Mouse (Mus musculus): Measurements from ENCODE around the gene Ppp2ca.

Gene Ppp2ca

DNA sequence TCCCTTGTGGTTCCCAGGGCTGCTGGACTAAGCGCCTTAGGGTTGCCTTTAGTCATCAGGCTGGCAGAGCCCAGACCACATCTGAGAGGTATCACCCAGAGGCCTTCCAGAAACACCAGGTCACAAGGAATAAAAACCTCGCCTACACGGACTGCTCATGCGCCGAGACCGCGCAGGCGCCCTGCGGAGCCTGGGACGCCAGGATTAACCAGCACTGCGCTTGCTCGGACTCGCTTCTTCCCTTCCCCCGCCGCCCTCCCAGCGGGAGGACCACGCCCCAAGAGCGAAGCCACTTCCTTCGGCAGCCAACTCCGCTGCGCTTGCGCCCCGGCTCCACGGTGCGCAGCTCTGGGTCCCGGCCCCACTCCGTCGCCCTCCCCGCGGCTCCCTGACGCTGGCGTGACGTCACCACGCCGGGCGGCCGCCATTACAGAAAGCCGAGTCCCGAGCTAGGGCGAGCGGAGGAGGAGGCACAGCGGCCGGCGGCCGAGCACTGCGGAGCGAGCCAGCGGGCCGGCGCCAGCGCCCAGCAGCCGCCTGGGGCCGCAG is at the start of gene Ppp2ca:
Gene Ppp2ca, plus strand, starts transcription at position 284 of the 549 bp plus-strand sequence.
- peak; percentile 99 for DNase-seq (ENCODE audit: low read depth, low spot score)

DNA sequence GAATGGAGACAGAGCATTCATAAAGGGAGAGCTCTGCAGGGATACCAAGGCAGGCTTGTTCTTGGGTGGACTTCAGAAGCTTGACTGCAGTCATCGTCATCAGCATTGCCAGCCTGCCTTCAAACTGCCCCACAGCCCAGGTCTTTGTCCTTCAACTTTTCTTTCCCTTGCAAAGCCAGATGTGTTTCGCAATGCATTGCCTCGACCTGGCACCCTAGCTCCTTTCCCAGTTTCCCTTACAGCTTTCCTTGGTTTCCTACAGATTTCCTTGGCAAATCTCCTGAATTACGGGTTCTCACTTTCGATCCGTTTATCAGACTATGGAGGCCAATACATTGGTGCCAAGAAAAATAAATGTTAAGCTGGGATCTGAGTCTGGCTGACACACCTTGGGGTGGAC is 45.1 kb upstream of the Ppp2ca start:
- no peak for DNase-seq (ENCODE audit: low read depth, low spot score)

DNA sequence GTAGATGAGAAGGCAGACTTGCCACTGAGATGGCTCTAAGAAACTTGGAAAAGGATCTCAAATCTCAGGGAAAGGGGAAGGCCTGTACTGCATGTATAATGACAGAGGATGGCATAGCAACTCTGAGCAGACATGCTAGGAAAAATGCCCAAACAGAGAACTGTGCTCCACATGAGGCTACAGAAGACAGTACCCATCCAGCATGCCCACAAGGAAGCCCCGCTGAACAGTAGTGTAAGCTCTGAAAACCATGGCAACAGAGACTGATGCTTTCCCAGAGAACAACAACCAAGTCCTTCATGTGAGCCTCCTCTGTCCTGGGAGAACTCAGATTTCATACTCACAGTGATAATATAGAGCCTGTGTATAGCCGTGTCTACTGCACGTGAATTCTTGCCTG is 43.8 kb upstream of the Ppp2ca start:
- DNase-seq (ENCODE audit: low read depth, low spot score) = no peak

DNA sequence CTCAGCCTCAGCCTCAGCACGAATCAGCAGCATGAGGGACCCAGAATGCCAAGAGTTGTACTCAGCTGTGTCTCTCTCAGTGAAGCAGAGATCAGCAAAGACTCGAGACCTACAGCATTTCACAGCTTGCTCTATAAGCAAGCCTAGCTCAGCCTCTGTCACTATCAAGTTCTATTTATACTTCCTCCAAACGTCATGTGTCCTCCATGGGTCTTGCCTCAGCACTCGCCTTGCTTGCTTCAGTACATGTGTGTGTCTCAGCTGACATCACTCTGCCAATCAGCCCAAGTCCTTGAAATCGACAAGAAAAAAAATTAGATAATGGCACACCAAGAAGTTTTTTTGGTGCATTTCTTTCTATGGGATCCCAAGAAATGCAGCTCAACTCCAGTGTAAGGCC is 42.3 kb upstream of the Ppp2ca start:
- no peak for DNase-seq (ENCODE audit: low read depth, low spot score)

DNA sequence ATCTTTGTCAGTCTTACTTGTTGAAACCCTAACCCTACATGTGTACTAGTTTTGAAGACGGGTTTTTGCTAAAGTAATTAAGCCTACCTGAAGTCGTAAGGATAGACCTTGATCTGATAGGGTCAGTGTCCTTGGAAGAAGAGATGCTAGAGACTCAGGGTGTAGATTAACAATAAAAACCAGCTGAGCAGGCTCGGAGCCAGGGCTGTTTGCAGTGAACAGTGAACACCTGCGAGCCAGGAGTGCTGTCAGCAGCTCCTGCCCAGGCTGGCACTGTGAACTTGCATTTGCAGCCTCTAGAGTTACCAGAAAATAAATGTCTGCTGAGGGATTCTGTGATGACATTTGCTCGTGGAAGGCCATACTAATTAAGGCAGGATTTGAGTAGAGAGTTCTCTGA is 39.5 kb upstream of the Ppp2ca start:
- no peak for DNase-seq (ENCODE audit: low read depth, low spot score)

DNA sequence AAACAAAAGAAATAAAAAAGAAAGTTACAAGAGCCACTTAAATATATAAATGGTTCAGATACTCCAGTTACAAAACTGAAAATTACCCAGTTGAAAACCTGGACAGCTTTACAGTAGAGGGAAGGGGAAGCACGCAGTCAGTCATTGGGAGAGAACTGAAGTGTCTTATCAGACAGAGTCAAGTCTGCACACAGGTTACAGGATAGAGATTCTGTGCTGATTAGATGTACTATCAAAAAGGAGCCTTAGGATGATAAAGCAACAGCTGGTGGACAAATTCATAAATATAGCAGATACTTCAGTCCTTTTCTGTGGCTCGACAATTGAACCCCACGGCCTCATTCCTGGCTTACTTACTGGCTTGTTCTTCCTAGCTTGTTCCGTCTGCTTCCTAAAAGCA is 38.2 kb upstream of the Ppp2ca start:
- no peak for DNase-seq (ENCODE audit: low read depth, low spot score)

DNA sequence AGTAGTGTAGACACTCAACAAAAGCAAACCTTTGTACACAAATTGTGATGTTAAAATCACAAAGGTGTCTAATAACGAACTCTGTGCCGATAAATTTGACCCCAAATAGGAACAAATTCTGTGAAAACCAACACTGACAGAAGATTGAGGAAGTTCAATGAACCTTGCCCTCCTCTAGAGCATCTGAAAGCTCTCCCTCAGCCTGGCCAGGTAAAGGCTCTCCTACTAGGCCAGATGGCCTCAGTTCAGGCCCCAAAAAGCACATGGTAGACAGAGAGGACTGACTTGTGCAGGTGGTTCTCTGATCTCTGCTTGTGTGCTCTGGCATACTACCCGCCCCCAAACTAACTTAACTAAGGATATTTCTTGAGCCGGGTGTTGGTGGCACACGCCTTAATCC is 36.1 kb upstream of the Ppp2ca start:
- DNase-seq (ENCODE audit: low read depth, low spot score) = no peak

DNA sequence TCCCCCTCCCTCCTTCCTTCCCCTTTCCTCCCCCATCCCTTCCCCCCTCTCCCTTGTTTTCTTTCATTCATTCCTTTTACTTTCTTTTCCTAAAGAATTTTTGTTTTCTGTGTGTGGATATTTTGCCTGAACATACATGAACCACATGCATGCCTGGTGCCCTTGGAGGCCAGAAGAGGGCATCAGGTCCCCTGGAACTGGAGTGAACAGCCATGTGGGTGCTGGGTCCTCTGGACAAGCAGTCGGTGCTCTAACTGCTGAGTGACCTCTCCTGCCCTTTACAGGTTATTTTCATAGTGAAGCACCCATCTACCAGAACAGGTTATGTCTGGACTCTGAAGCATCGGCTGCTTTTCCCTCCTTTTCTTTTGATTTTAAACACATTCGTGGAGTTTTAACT is 34.1 kb upstream of the Ppp2ca start:
- no peak for DNase-seq (ENCODE audit: low read depth, low spot score)

DNA sequence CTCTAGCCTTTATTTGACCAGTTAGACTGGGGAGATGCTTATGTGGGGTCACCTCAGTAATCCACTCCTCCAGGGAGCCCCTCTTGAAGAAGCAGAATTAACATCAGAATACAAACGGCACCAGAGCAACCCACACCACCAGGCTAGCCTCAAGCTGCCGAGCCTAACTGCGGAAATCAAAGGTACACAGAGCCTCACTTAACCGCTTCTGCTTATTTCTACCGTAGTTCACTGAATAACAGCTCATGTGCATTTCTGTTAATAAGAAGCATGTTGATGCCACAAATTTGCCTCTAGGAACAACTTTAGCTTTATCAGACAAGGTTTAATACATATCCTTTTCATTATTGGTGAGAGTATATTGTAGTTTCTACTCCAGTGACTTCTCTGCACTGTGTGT is 32.6 kb upstream of the Ppp2ca start:
- no peak for DNase-seq (ENCODE audit: low read depth, low spot score)

DNA sequence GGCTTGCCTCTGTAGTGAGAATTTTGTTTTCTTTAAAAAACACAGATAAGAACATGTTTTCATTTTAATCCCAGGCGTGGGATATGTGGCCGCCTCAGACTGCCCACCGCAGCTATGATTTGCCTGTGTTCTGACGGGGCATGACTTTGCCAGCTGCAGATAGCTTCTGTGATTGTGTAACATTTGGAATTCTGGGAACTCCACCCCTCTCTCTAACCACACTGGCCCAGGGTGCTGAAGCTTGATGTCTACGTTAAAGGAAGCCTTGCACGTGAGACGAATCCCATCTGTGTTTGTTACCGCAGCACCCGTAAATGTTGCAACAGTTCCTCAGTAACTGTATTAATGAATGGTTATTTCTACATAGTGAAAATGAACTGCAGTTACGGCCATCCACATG is 26.7 kb upstream of the Ppp2ca start:
- no peak for DNase-seq (ENCODE audit: low read depth, low spot score)

DNA sequence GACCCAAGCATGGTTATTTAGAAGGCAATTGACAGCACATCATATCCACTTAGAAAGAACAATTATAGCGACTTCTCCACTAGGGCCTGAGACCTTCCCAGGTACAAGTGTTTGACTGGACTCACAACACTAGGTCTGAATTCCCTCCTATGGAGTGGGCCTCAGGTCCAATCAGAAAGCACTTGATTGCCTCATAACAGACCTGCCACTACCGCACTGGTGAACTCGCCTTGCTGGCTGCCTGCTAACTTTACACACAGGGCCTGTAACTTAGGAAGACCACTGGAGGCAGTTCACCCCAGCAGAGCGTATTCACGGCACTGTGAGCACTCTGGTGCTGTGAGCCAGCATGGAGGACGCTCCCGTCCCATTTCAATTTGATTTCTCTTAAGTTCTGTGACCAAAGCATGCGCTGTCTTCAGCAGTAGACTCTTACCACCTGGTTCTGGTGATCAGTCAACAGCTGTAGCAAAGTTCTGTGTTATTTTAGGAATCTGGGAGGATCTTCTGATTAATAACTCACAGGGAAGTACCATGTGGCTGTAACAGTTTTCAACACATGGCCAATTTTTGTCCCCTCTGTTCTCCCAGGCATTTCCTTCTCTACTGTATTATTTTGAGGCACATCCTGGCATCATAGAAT is 24.8 kb upstream of the Ppp2ca start:
- DNase-seq (ENCODE audit: low read depth, low spot score) = no peak

DNA sequence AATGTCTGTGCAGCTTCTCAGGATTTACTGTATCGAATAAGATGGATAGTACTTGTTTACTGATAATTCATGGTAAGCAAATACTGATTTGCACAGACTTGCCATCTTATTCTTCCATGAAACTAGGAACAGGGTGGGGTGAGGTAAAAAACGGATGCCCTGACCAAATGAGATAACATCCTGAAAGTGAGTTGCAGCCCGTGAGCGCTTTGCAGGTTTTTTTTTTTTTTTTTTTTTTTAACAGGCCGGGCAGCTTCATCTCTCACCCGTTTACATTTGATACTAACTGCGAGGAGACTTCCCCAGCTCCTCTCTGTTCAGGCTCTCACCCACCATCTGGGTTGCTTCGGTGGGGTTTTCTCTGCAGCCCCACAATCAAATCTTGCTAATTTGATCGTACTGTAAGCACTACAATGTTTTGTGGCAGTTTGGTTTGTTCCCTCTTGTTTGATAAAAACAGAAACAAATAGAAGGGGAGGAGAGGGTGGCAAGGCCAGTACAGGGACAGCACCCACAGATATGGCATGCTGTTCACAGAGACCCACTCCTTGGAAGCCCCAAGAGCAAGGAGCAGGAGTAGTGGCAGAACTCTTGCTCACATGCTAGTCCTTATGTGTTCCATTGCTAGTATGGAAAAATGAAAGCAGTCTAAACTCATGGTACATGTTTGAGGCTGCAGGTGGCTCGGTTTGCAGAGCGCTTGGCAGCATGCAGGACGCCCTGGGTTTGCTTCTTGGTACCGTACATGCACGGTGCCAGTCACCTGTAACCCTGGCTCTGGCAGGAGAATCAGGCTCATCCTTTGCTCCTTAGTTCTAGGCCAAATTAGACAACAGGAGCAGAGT is 23.6 kb upstream of the Ppp2ca start:
- no peak for DNase-seq (ENCODE audit: low read depth, low spot score)

DNA sequence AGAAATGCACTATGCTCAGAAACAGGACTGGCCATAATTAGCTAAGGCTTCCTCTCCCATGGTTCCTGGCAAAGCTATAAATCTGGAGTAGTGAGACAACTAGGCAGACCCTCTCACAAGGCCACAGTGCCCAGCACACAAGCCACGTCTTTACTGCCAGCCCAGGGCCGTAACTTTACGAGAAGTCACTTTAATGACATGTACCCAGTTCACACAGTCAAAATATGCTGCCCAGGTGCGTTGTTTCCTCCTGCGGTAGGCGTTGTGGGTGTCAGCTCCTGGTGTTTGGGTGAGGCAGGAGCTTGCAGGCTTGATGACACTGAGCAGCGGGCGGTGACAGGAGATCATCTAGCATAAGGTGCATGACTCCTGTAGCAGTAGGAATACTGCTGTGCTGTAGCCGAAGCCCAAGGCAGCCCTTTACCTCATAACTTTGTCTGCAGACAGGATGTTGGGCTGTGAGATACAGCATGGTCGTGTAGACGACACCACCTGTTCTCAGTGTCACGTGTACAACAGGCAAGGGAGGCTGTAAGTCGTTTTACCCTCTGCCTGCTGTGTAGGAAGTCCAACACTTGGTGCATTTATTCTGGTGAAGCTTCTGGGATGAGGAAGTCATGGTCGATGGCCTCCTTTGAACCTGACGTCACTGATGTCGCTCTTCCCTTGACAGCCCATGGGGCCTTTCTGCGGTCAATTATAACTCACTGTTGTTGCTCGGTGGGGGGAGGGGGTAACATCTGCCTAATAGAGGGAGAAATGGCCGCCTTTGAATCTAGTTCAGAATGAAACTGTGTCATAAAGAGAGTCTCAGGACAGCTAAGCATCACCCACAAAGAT is 22.5 kb upstream of the Ppp2ca start:
- DNase-seq (ENCODE audit: low read depth, low spot score) = no peak

DNA sequence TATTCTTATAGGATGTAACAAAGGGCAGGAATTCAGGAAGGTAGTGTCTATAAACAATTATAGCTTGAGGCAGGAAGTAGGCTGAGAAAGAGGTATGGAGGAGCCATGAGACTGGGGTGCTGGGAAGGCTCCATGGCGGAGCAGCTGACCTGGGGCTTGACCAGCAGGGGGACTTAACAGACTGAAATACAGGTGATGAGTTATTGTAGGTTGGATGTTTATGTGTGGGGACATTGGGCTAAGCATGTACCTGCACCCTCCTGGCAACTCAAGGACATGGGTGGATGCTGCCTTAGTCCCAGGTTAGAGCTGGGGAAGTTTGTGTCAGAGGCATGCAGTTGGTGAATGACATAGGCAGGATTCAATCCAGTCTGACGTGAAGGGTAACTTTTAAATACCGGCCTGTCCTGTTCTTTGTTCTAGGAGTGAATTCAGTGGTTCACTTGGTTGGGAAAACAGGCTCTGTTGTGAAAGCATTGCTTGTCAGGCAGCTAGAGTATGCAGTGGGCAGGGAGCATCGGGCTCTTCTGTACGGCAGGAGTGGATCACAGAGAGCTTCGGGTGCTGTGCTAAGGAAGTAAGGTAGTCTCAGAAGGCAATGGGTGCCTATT is 21.6 kb upstream of the Ppp2ca start:
- DNase-seq (ENCODE audit: low read depth, low spot score) = no peak

DNA sequence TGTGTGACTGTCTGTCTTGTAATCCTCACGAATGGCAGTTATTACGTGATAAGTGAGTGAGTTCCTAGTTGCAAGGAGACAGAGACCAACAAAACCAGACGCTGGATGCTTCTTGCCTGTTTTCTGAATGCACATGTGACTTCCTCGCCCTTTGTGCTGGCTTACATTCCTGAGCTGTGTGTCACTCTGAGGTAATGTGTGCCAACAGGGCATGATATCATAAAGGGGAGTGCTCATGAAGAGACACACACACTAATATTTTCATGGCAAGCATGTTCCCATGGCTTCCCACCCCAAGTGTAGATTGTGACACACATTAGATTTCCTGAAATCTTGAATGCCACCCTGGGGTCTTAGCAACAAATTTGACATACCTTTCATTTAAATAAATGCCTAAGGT is 20.5 kb upstream of the Ppp2ca start:
- no peak for DNase-seq (ENCODE audit: low read depth, low spot score)

DNA sequence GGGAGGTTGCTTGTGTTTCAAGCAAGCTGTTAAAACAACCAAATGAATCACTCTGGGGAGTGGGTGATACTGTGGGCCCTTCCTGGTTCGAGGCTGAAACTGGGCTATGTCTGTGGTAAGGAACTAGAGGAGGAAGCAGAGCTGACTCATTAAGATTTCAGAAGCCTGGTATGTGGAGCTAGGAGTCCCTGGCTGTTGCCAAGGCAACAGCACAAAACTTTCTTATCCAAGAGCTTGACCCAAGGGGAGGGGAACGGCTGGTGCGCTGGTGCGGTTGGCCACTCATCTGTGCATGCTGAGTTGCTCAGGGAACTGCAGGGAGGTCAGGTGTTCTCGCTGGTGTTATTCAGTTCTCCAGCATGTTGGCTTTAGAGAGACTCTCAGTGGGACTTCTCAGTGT is 18.5 kb upstream of the Ppp2ca start:
- peak; percentile 59 for DNase-seq (ENCODE audit: low read depth, low spot score)

DNA sequence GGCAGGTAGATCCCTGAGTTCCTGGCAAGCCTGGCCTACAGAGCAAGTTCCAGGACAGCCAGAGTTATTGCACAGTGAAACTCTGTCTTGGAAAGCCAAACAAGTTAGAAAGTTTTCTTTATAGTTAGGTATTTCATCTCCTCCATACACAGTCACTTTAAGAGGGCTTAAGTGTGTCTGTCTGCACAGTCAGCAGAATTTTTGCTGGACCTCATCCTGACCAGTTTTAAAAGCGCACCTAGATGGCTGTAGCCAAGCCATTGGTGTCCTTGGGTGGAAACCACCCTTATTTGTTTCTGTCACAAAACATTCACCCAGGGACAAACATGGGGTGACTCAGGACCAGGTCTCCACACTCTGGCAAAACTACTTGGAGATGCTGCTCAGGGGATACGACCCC is 17.8 kb upstream of the Ppp2ca start:
- no peak for DNase-seq (ENCODE audit: low read depth, low spot score)

DNA sequence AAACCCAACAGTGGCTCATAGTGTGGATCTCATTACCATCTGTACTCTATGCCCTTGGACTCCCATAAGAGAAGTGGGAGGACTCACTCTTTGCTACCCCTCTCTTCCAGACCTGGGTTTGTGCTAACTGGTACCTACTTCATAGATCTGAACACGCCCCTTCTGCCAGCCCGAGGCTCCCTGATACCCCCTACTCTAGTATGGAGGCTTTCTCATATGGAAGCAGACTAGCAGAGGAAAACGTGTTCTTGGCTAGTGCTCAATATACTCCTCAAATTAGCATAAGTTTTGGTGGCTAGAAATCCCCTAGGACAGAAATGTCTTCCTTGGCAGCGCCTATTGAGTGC is 12.7 kb upstream of the Ppp2ca start:
- no peak for DNase-seq (ENCODE audit: low read depth, low spot score)

DNA sequence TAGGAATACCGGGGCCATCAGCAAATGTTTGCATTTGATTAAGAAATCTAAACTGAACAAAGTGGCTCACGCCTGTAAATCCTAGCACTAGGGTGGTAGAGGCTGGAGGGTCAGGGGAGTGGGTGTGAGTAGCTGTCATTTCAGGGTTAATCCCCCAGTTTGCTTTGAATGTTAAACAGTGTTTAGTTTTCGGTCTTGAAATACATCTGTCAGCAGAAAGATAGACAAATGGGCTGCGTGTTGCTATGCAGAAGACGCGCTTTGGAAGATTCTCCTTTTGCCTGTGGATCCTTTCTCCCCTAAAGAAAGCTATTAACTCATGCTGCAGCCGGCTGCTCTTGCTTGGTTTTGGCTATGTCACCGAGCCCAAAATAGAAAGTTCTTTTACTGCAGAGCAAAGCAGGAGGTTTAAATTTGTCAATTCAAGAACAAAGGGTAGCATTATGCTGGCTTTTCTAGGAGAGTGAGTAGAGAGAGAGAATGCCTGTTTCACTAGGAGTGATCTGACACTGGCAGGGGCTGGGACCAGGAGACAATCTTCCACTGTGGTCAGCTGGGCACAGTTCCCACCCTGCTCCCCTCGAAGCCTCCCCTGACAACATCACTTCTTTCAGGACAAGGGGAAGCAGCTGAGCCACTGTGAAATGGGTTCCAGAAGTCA is 12.1 kb upstream of the Ppp2ca start:
- DNase-seq (ENCODE audit: low read depth, low spot score) = no peak

DNA sequence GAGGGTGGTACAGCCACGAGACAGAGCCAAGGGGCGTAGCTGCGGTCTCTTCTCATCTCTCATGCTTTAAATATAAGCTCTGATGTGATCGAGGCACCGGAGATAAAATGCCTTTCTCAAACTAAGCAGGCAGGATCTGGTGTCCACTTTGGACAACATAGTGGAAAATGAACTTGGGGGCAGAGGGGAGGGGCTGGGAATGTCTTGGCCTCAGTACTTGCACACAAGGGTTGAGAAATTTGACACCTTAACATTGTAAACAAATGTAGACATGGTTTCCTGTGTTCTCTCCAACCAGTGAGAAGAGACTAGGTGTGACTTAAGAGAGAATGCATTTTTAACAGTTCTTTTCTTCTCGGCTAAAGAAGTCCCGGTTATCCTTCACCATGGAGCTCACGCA is 9.2 kb upstream of the Ppp2ca start:
- DNase-seq (ENCODE audit: low read depth, low spot score) = no peak

DNA sequence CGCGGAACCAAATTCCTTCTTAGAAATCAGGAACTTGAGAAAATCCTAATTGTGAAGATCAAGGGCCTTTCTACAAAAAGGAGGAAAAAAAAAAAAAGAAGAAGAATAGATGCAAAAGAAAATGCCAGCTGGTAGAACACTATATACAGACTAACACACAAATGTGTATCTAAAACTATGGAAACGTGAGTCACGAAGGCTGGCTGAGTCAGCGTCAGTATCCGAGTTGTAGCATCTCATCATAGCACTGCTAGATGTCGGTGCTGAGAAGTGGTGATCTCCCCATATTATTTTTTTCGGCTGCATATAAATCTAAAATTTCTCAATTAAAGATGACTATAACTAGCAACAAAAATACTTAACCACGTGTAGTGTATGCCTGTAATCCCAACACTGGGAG is 7.2 kb upstream of the Ppp2ca start:
- no peak for DNase-seq (ENCODE audit: low read depth, low spot score)

Measured in forelimb bud, embryonic 11.5 days (tissue).